Mouse (Mus musculus) bone marrow, adult 2 months (tissue): ENCODE results near the gene Wfdc6b.

Experiments
- CTCF ChIP-seq: fragments of 200-500 bp; IDR thresholded peaks from 2 replicates; pipeline ENCODE4 v1.5.1; 2011; ENCODE audit warnings: low read length, control low read depth; ENCODE audit not compliant: control insufficient read depth, insufficient read depth
- POLR2A ChIP-seq: fragments of 200-500 bp; IDR thresholded peaks from 2 replicates; pipeline ENCODE4 v1.6.1; 2011; ENCODE audit warnings: low read depth, mild to moderate bottlenecking, control low read depth, low read length, borderline replicate concordance; ENCODE audit not compliant: control insufficient read depth

- no peak for TF ChIP-seq POLR2A
- no peak for TF ChIP-seq CTCF
Measured at GRCm38 (mm10) chr2:164603482-164603881, 9.8 kb upstream of the Wfdc6b start.
